Mouse (Mus musculus) left cerebral cortex, adult 11 months (tissue): ENCODE measurements at regions not wholly inside any gene's neighbourhood (a gene's known extent, or its start where the extent isn't known, plus 50 kb on each side); places are given as distances from the start of the nearest gene placed in this dataset.
"Not testable (repeated sequence)": the region's sequence is repeated elsewhere in the genome, so short reads cannot be mapped to it uniquely, and the experiment has no call there.

Source experiments
- DNase-seq: peaks from one replicate; pipeline ENCODE4 v3.0.0; 2022; ENCODE audit warnings: low spot score

GRCm38 (mm10) chr16:46811835-46812234, 313.5 kb upstream of the Nectin3 start:
- DNase-seq = not testable (repeated sequence)

GRCm38 (mm10) chr16:46807476-46807875, 309.2 kb upstream of the Nectin3 start:
- no peak for DNase-seq

- DNase-seq = no peak
Measured at GRCm38 (mm10) chr16:46776367-46776766, 278.0 kb upstream of the Nectin3 start.

GRCm38 (mm10) chr16:46769383-46769782, 271.1 kb upstream of the Nectin3 start:
- no peak for DNase-seq

- DNase-seq = no peak
Measured at GRCm38 (mm10) chr16:46768376-46768775, 270.1 kb upstream of the Nectin3 start.

- DNase-seq = no peak
Measured at GRCm38 (mm10) chr16:46735140-46735539, 236.8 kb upstream of the Nectin3 start.

GRCm38 (mm10) chr16:46728424-46728823, 230.1 kb upstream of the Nectin3 start:
- no peak for DNase-seq

GRCm38 (mm10) chr16:46723660-46724059, 225.3 kb upstream of the Nectin3 start:
- DNase-seq = no peak

GRCm38 (mm10) chr16:46679787-46680186, 181.5 kb upstream of the Nectin3 start:
- DNase-seq = no peak

- DNase-seq = no peak
Measured at GRCm38 (mm10) chr16:46669590-46669989, 171.3 kb upstream of the Nectin3 start.

GRCm38 (mm10) chr16:46665566-46665965, 167.2 kb upstream of the Nectin3 start:
- no peak for DNase-seq

GRCm38 (mm10) chr16:46663008-46663407, 164.7 kb upstream of the Nectin3 start:
- DNase-seq = no peak

- DNase-seq = no peak
Measured at GRCm38 (mm10) chr16:46655041-46655440, 156.7 kb upstream of the Nectin3 start.

GRCm38 (mm10) chr16:46625807-46626206, 127.5 kb upstream of the Nectin3 start:
- DNase-seq = no peak

- no peak for DNase-seq
Measured at GRCm38 (mm10) chr16:46623246-46623645, 124.9 kb upstream of the Nectin3 start.

GRCm38 (mm10) chr16:46619871-46620270, 121.5 kb upstream of the Nectin3 start:
- DNase-seq = no peak

GRCm38 (mm10) chr16:46617544-46618335, 119.4 kb upstream of the Nectin3 start:
- no peak for DNase-seq

- DNase-seq = no peak
Measured at GRCm38 (mm10) chr16:46616606-46617005, 118.3 kb upstream of the Nectin3 start.

GRCm38 (mm10) chr16:46613062-46613818, 114.9 kb upstream of the Nectin3 start:
- no peak for DNase-seq

- no peak for DNase-seq
Measured at GRCm38 (mm10) chr16:46605879-46606203, 107.5 kb upstream of the Nectin3 start.

GRCm38 (mm10) chr16:46605001-46605878, 106.9 kb upstream of the Nectin3 start:
- no peak for DNase-seq

- no peak for DNase-seq
Measured at GRCm38 (mm10) chr16:46592618-46593253, 94.4 kb upstream of the Nectin3 start.
